Mouse (Mus musculus) testis, adult 2 months (tissue): ENCODE data around the gene Pml.

Experiments used
- CTCF ChIP-seq: fragments of 200-500 bp; IDR thresholded peaks from 2 replicates; pipeline ENCODE4 v1.5.1; 2012; ENCODE audit warnings: low read depth, mild to moderate bottlenecking, inconsistent platforms, low read length, moderate library complexity; ENCODE audit not compliant: control insufficient read depth, insufficient read depth, insufficient replicate concordance
- POLR2A ChIP-seq: fragments of 200-500 bp; IDR thresholded peaks from 2 replicates; pipeline ENCODE4 v1.6.1; 2012; ENCODE audit warnings: low read depth, mild to moderate bottlenecking, inconsistent platforms, low read length, moderate library complexity; ENCODE audit not compliant: control insufficient read depth

- TF ChIP-seq POLR2A = no peak
- no peak for TF ChIP-seq CTCF
Observed at GRCm38 (mm10) chr9:58279780-58280179, 30.2 kb upstream of the Pml start.
